Mouse (Mus musculus): Measurements from ENCODE around the gene Grk6. TPM values are rescaled to one million over a fixed set of nuclear protein-coding genes. Genes with fewer than 3 reads are reported as not detected.
A peak's percentile ranks its signal among the peaks of the same experiment; 100 is the strongest.

Gene Grk6
- total and polyA plus RNA-seq, 3 experiments = 83.2 to 96.7 TPM; not detected in 1

DNA sequence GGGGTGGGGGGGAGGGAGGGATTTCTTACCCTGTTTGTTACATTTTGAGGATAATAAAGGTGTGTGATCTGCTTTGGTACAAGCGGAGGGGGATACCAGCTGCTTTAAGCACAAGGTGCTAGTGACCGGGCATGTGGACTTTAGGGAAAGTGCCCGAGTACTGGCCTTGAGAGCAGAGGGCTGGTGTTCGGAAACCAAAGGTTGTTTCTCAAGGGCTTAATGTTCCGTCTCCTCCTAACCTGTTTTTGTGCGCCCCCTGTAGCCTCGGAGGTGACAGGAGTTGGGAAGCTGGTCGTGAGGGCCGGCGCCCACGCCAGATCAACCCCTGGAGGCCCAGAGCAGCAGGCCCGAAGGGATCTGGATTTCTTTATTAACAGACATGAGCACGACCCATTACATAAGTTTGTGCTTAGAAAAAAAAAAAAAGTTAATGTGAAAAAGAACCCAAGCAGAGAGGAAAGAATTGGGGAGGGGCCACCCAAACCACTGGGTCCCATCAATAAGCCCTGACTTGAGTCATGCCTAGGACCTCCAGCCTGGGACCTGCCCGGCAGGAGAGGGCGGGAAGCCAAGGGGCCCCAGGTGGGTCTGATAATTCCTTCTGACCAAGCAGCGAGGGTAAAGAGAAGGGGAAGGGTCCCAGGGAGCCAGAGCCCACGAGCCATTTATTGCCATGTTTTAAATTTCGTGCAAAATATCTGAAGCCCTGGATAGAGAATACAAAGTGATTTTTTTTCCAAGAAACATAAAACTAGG lies 28.4 kb downstream of the Grk6 start:
- no peaks in the 10 kb centered on the region for H3K27me3 ChIP-seq (ENCODE audit: control insufficient read depth in 1 of 2, insufficient read depth in 2 of 2, low read length in 2 of 2)
- peak overlapping the region; percentile 58 to 73 for H3K4me3 ChIP-seq (ENCODE audit: control insufficient read depth in 1 of 2, insufficient read depth in 1 of 2, low read depth in 2 of 2, low read length in 2 of 2)
- DNase-seq (ENCODE audit: low read depth, low spot score) = peak; percentile 76
- H3K27ac ChIP-seq (ENCODE audit: control insufficient read depth, low read depth, low read length) = no peak overlapping the region
- H3K79me2 ChIP-seq (ENCODE audit: control insufficient read depth, insufficient read depth, low read length, poor library complexity) = no peaks in the 10 kb centered on the region; the same call in 1 of the 2 replicates
- H3K9me3 ChIP-seq (replicated peaks; ENCODE audit: insufficient read depth, low read length) = no peaks in the 10 kb centered on the region
- peak overlapping the region; percentile 83 for H3K9ac ChIP-seq (ENCODE audit: control insufficient read depth, low read depth, low read length, poor library complexity, severe bottlenecking)
- peaks cover 0 to 4% of the 10 kb centered on the region in 2 experiments; a peak in 2 of 4 replicates for H3K4me1 ChIP-seq (ENCODE audit: control insufficient read depth in 1 of 2, insufficient read depth in 2 of 2, low read length in 2 of 2)
- no peaks in the 10 kb centered on the region for H3K36me3 ChIP-seq (ENCODE audit: control insufficient read depth in 1 of 2, insufficient read depth in 2 of 2, low read length in 2 of 2)
- TF ChIP-seq ZKSCAN1 (IDR thresholded peaks at IDR 0.05; ENCODE audit: low read depth, low read length) = no peak
- TF ChIP-seq BHLHE40 (IDR thresholded peaks at IDR 0.05; ENCODE audit: borderline replicate concordance, low read depth, low read length) = no peak
- no peak for TF ChIP-seq TBP (IDR thresholded peaks at IDR 0.05; ENCODE audit: low read depth, low read length)
- no peak for TF ChIP-seq UBTF (IDR thresholded peaks at IDR 0.05; ENCODE audit: borderline replicate concordance, insufficient read depth, low read depth, low read length)
- no peak for TF ChIP-seq ETS1 (IDR thresholded peaks at IDR 0.05; ENCODE audit: low read depth, low read length)
- no peak for TF ChIP-seq CHD2 (IDR thresholded peaks at IDR 0.05; ENCODE audit: low read length)
- TF ChIP-seq ZNF384 (IDR thresholded peaks at IDR 0.05; ENCODE audit: low read depth, low read length) = no peak
- TF ChIP-seq NRF1 (IDR thresholded peaks at IDR 0.05; ENCODE audit: insufficient read depth, low read depth, low read length, poor library complexity, severe bottlenecking) = no peak
- no peak for TF ChIP-seq USF2 (IDR thresholded peaks at IDR 0.05; ENCODE audit: borderline replicate concordance in 1 of 2, insufficient read depth in 1 of 2, low read depth in 1 of 2, low read length in 2 of 2)
- TF ChIP-seq GABPA (IDR thresholded peaks at IDR 0.05; ENCODE audit: low read depth, low read length) = no peak; the same call in 1 of the 2 replicates
- TF ChIP-seq KAT2A (conservative IDR thresholded peaks at IDR 0.05; ENCODE audit: low read depth, low read length) = no peak
- no peak for TF ChIP-seq JUND (IDR thresholded peaks at IDR 0.05; ENCODE audit: low read depth, low read length)
- TF ChIP-seq CHD1 (IDR thresholded peaks at IDR 0.05; ENCODE audit: low read depth, low read length) = no peak
- 0 out of 2 replicates have a peak, but pooled peaks have one; percentile 47 for TF ChIP-seq MAZ (IDR thresholded peaks at IDR 0.05; ENCODE audit: low read depth, low read length)
- no peak for TF ChIP-seq ZMIZ1 (IDR thresholded peaks at IDR 0.05; ENCODE audit: low read depth, low read length)
- TF ChIP-seq RAD21 (IDR thresholded peaks at IDR 0.05; ENCODE audit: low read depth, low read length) = peak; percentile 36
- no peak for TF ChIP-seq TAL1 (IDR thresholded peaks at IDR 0.05; ENCODE audit: low read length)
- TF ChIP-seq E2F4 (IDR thresholded peaks at IDR 0.05; ENCODE audit: borderline replicate concordance, low read depth, low read length) = no peak
- peak; percentile 51 for TF ChIP-seq SMC3 (IDR thresholded peaks at IDR 0.05; ENCODE audit: low read depth, low read length)
- TF ChIP-seq TCF12 (IDR thresholded peaks at IDR 0.05; ENCODE audit: low read depth, low read length) = no peak
- TF ChIP-seq CTCF (IDR thresholded peaks at IDR 0.05 in 2 of 3, conservative IDR thresholded peaks at IDR 0.05 in 1 of 3; ENCODE audit: control insufficient read depth in 1 of 3, insufficient read depth in 1 of 3, low read depth in 2 of 3, low read length in 3 of 3, poor library complexity in 1 of 3, severe bottlenecking in 1 of 3) = peak; percentile 30 to 71 (median 65); a peak in 5 of 6 replicates
- no peak for TF ChIP-seq GATA1 (IDR thresholded peaks at IDR 0.05; ENCODE audit: low read depth, low read length)
- TF ChIP-seq RCOR1 (IDR thresholded peaks at IDR 0.05; ENCODE audit: low read depth, low read length) = no peak
- TF ChIP-seq USF1 (IDR thresholded peaks at IDR 0.05; ENCODE audit: low read depth, low read length) = no peak
- 0 out of 4 replicates have a peak, but pooled peaks of 1 of the 2 experiments have one; percentile 10 for TF ChIP-seq POLR2A (IDR thresholded peaks at IDR 0.05; ENCODE audit: control insufficient read depth in 1 of 2, insufficient read depth in 1 of 2, low read depth in 1 of 2, low read length in 2 of 2, poor library complexity in 1 of 2)
- 0 out of 2 replicates have a peak, but pooled peaks have one; percentile 20 for TF ChIP-seq ELF1 (IDR thresholded peaks at IDR 0.05; ENCODE audit: low read depth, low read length)
- TF ChIP-seq POLR2AphosphoS2 (IDR thresholded peaks at IDR 0.05; ENCODE audit: low read length) = no peak
- TF ChIP-seq ZC3H11A (IDR thresholded peaks at IDR 0.05; ENCODE audit: low read depth, low read length) = peak; percentile 20; the same call in 1 of the 2 replicates
- peak; percentile 38; the same call in 1 of the 2 replicates for TF ChIP-seq SIN3A (IDR thresholded peaks at IDR 0.05; ENCODE audit: low read length)
- no peak for TF ChIP-seq POLR2AphosphoS5 (IDR thresholded peaks at IDR 0.05; ENCODE audit: borderline replicate concordance, low read depth, low read length)
- no peak for TF ChIP-seq MYC (IDR thresholded peaks at IDR 0.05; ENCODE audit: low read depth, low read length)
- TF ChIP-seq HCFC1 (IDR thresholded peaks at IDR 0.05; ENCODE audit: low read depth, low read length) = peak; percentile 70
- TF ChIP-seq MAX (IDR thresholded peaks at IDR 0.05; ENCODE audit: low read length) = no peak
- no peak for TF ChIP-seq MAFK (IDR thresholded peaks at IDR 0.05; ENCODE audit: borderline replicate concordance, low read depth, low read length)
- no peak for TF ChIP-seq MYB (IDR thresholded peaks at IDR 0.05; ENCODE audit: low read depth, low read length)
- TF ChIP-seq MXI1 (IDR thresholded peaks at IDR 0.05; ENCODE audit: low read depth, low read length) = no peak; the same call in 1 of the 2 replicates
